Mouse (Mus musculus): ENCODE results near the gene Mfng. TPM values are rescaled to one million over a fixed set of nuclear protein-coding genes. Genes with fewer than 3 reads are reported as not detected.

The Mfng gene
- total RNA-seq, 1 experiment, result 7.3 TPM

GRCm38 (mm10) chr15:78761112-78761511, 12.2 kb downstream of the Mfng start:
- in situ Hi-C loops (cut with MboI; ENCODE audit: low sequenced_read_pairs in 2 of 2, unreplicated experiment in 2 of 2), result no loop called here
- no peak overlapping the region for H3K9ac ChIP-seq (ENCODE audit: insufficient read depth, low read depth, low read length, poor library complexity, severe bottlenecking)
- H3K27ac ChIP-seq (ENCODE audit: insufficient read depth, low read depth, low read length, poor library complexity, severe bottlenecking), result no peak overlapping the region
- H3K4me1 ChIP-seq (ENCODE audit: control insufficient read depth in 2 of 2, insufficient read depth in 2 of 2, low read length in 2 of 2, poor library complexity in 1 of 2), result no peaks in the 10 kb centered on the region
- no peak for DNase-seq (ENCODE audit: low read depth, low spot score)
- no peak for TF ChIP-seq ZNF384 (IDR thresholded peaks at IDR 0.05; ENCODE audit: low read depth, low read length)
- TF ChIP-seq HCFC1 (IDR thresholded peaks at IDR 0.05; ENCODE audit: borderline replicate concordance, insufficient read depth, low read length), result no peak
- H3K9me3 ChIP-seq (ENCODE audit: control insufficient read depth, insufficient read depth, low read depth, low read length), result no peaks in the 10 kb centered on the region
- no peak overlapping the region for H3K4me3 ChIP-seq (ENCODE audit: insufficient read depth in 1 of 2, low read depth in 1 of 2, low read length in 2 of 2, poor library complexity in 1 of 2, severe bottlenecking in 1 of 2)
- no peaks in the 10 kb centered on the region for H3K36me3 ChIP-seq (ENCODE audit: control insufficient read depth, insufficient read depth, low read length, poor library complexity, severe bottlenecking)

GRCm38 (mm10) chr15:78758132-78758531, 15.1 kb downstream of the Mfng start:
- H3K9me3 ChIP-seq (ENCODE audit: control insufficient read depth, insufficient read depth, low read depth, low read length), result no peaks in the 10 kb centered on the region
- in situ Hi-C loops (cut with MboI; ENCODE audit: low sequenced_read_pairs in 2 of 2, unreplicated experiment in 2 of 2), result no loop called here
- H3K4me3 ChIP-seq (ENCODE audit: insufficient read depth in 1 of 2, low read depth in 1 of 2, low read length in 2 of 2, poor library complexity in 1 of 2, severe bottlenecking in 1 of 2), result no peak overlapping the region
- H3K27ac ChIP-seq (ENCODE audit: insufficient read depth, low read depth, low read length, poor library complexity, severe bottlenecking), result no peak overlapping the region
- TF ChIP-seq HCFC1 (IDR thresholded peaks at IDR 0.05; ENCODE audit: borderline replicate concordance, insufficient read depth, low read length), result no peak
- no peak for TF ChIP-seq MAFK (IDR thresholded peaks at IDR 0.05; ENCODE audit: insufficient read depth, low read depth, low read length)
- no peak for TF ChIP-seq ZC3H11A (IDR thresholded peaks at IDR 0.05; ENCODE audit: borderline replicate concordance, low read depth, low read length)
- no peak for TF ChIP-seq CHD2 (IDR thresholded peaks at IDR 0.05; ENCODE audit: low read depth, low read length)
- TF ChIP-seq ZNF384 (IDR thresholded peaks at IDR 0.05; ENCODE audit: low read depth, low read length), result no peak
- H3K9ac ChIP-seq (ENCODE audit: insufficient read depth, low read depth, low read length, poor library complexity, severe bottlenecking), result no peak overlapping the region
- H3K36me3 ChIP-seq (ENCODE audit: control insufficient read depth, insufficient read depth, low read length, poor library complexity, severe bottlenecking), result no peaks in the 10 kb centered on the region
- DNase-seq (ENCODE audit: low read depth, low spot score), result no peak
- H3K4me1 ChIP-seq (ENCODE audit: control insufficient read depth in 2 of 2, insufficient read depth in 2 of 2, low read length in 2 of 2, poor library complexity in 1 of 2), result no peaks in the 10 kb centered on the region

- TF ChIP-seq ZC3H11A (IDR thresholded peaks at IDR 0.05; ENCODE audit: borderline replicate concordance, low read depth, low read length) (no peak), HCFC1 (IDR thresholded peaks at IDR 0.05; ENCODE audit: borderline replicate concordance, insufficient read depth, low read length) (no peak), MAFK (IDR thresholded peaks at IDR 0.05; ENCODE audit: insufficient read depth, low read depth, low read length) (no peak), CHD2 (IDR thresholded peaks at IDR 0.05; ENCODE audit: low read depth, low read length) (no peak), ZNF384 (IDR thresholded peaks at IDR 0.05; ENCODE audit: low read depth, low read length) (no peak)
- no peak overlapping the region for H3K4me3 ChIP-seq (ENCODE audit: insufficient read depth in 1 of 2, low read depth in 1 of 2, low read length in 2 of 2, poor library complexity in 1 of 2, severe bottlenecking in 1 of 2)
- H3K36me3 ChIP-seq (ENCODE audit: control insufficient read depth, insufficient read depth, low read length, poor library complexity, severe bottlenecking), result no peaks in the 10 kb centered on the region
- no peaks in the 10 kb centered on the region for H3K9me3 ChIP-seq (ENCODE audit: control insufficient read depth, insufficient read depth, low read depth, low read length)
- no peaks in the 10 kb centered on the region for H3K4me1 ChIP-seq (ENCODE audit: control insufficient read depth in 2 of 2, insufficient read depth in 2 of 2, low read length in 2 of 2, poor library complexity in 1 of 2)
- H3K9ac ChIP-seq (ENCODE audit: insufficient read depth, low read depth, low read length, poor library complexity, severe bottlenecking), result no peak overlapping the region
- no peak overlapping the region for H3K27ac ChIP-seq (ENCODE audit: insufficient read depth, low read depth, low read length, poor library complexity, severe bottlenecking)
- in situ Hi-C loops (cut with MboI; ENCODE audit: low sequenced_read_pairs in 2 of 2, unreplicated experiment in 2 of 2), result no loop called here
- DNase-seq (ENCODE audit: low read depth, low spot score), result no peak
Observed at GRCm38 (mm10) chr15:78755966-78756725, 17.1 kb downstream of the Mfng start.

GRCm38 (mm10) chr15:78755226-78755625, 18.0 kb downstream of the Mfng start:
- H3K9me3 ChIP-seq (ENCODE audit: control insufficient read depth, insufficient read depth, low read depth, low read length), result no peaks in the 10 kb centered on the region
- H3K27ac ChIP-seq (ENCODE audit: insufficient read depth, low read depth, low read length, poor library complexity, severe bottlenecking), result no peak overlapping the region
- no peaks in the 10 kb centered on the region for H3K36me3 ChIP-seq (ENCODE audit: control insufficient read depth, insufficient read depth, low read length, poor library complexity, severe bottlenecking)
- in situ Hi-C loops (cut with MboI; ENCODE audit: low sequenced_read_pairs in 2 of 2, unreplicated experiment in 2 of 2), result no loop called here
- DNase-seq (ENCODE audit: low read depth, low spot score), result no peak
- TF ChIP-seq ZC3H11A (IDR thresholded peaks at IDR 0.05; ENCODE audit: borderline replicate concordance, low read depth, low read length) (no peak), ZNF384 (IDR thresholded peaks at IDR 0.05; ENCODE audit: low read depth, low read length) (no peak), CHD2 (IDR thresholded peaks at IDR 0.05; ENCODE audit: low read depth, low read length) (no peak), MAFK (IDR thresholded peaks at IDR 0.05; ENCODE audit: insufficient read depth, low read depth, low read length) (no peak), HCFC1 (IDR thresholded peaks at IDR 0.05; ENCODE audit: borderline replicate concordance, insufficient read depth, low read length) (no peak)
- peaks cover 0 to under 1% of the 10 kb centered on the region in 2 experiments; a peak in 1 of 4 replicates for H3K4me1 ChIP-seq (ENCODE audit: control insufficient read depth in 2 of 2, insufficient read depth in 2 of 2, low read length in 2 of 2, poor library complexity in 1 of 2)
- H3K9ac ChIP-seq (ENCODE audit: insufficient read depth, low read depth, low read length, poor library complexity, severe bottlenecking), result no peak overlapping the region
- no peak overlapping the region for H3K4me3 ChIP-seq (ENCODE audit: insufficient read depth in 1 of 2, low read depth in 1 of 2, low read length in 2 of 2, poor library complexity in 1 of 2, severe bottlenecking in 1 of 2)

Data from ES-E14 (cell line).